Mouse (Mus musculus): ENCODE results near the gene March8. TPM values are rescaled to one million over a fixed set of nuclear protein-coding genes. Genes with fewer than 3 reads are reported as not detected.

Gene March8
- polyA plus RNA-seq (2012; fragmentation: generic; extraction: Trizol): 21.2 TPM
- long read RNA-seq, experiment 1, full-length matches to known transcripts: 2 of 14 reads
- long read RNA-seq, experiment 1, partial matches to known transcripts: 0 of 14 reads
- long read RNA-seq, experiment 1, other reads (novel, unspliced or antisense): 12 of 14 reads
- long read RNA-seq, experiment 2, full-length matches to known transcripts: 10 of 109 reads
- long read RNA-seq, experiment 2, partial matches to known transcripts: 10 of 109 reads
- long read RNA-seq, experiment 2, other reads (novel, unspliced or antisense): 89 of 109 reads

DNA sequence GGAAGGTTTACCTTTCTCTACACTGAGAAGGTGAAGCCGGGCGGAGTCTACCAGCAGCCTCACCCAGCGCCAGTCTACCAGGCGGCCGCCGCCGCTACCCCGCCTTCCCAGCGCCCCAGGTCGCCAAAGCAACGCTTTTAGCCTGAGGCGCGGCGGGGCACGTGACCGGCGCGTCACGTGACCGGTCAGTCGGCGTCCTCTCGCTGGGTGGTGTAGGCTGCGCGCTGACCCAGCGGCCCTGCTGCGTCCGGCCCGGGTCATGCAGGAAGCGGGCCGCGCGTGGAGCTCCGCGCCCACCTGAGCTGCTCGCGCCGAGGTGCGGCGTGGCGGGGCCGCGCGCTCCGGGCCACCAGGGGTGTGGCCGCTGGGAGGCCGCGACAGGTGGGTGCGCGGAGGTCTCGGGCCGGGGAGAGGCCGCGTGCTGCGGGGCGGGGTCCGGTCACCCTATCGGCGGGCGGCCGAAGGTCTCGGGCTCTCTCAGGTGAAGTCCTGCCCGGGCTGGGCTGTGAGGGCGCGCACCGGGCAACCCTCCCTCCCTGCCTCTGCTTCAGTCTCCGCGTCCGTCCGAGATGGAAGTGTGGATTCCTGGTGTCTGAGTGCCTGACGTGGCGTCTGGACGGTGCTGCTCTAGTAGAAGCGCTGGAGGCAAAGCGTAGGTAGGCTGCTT is at the start of gene March8:
TSS of gene March8 (plus strand) at position 190 of the 667 bp plus-strand sequence.
- Histone ChIP-seq H3K79me2 (ENCODE audit: control insufficient read depth, insufficient read depth) (peaks cover 46% of the 10 kb centered on the region), H3K36me3 (ENCODE audit: control insufficient read depth, insufficient read depth) (no peaks in the 10 kb centered on the region), H3K4me3 (ENCODE audit: insufficient read depth, poor library complexity, severe bottlenecking) (peak within 1 kb of the TSS; percentile 60), H3K27me3 (ENCODE audit: control insufficient read depth, insufficient read depth, insufficient read length) (no peaks in the 10 kb centered on the region), H3K79me3 (ENCODE audit: low read depth) (peaks cover 10% of the 10 kb centered on the region), H3ac (ENCODE audit: control insufficient read depth, insufficient read length, low read depth) (peak within 1 kb of the TSS; percentile 77)
- TF ChIP-seq USF1 (IDR thresholded peaks at IDR 0.05; ENCODE audit: low read depth) (peak; percentile 98), CEBPB (IDR thresholded peaks at IDR 0.05; ENCODE audit: low read depth) (no peak), MYOD1 (IDR thresholded peaks at IDR 0.05; ENCODE audit: control insufficient read depth, insufficient read length, low read depth) (no peak), MYOG (IDR thresholded peaks at IDR 0.05; ENCODE audit: control insufficient read depth, extremely low read depth, insufficient read length) (no peak), MAX (IDR thresholded peaks at IDR 0.05) (peak; percentile 87), FOSL1 (IDR thresholded peaks at IDR 0.05; ENCODE audit: insufficient read depth, low read length, poor library complexity, severe bottlenecking) (no peak), CTCF (IDR thresholded peaks at IDR 0.05; ENCODE audit: control insufficient read depth, insufficient read depth, insufficient read length) (no peak)

DNA sequence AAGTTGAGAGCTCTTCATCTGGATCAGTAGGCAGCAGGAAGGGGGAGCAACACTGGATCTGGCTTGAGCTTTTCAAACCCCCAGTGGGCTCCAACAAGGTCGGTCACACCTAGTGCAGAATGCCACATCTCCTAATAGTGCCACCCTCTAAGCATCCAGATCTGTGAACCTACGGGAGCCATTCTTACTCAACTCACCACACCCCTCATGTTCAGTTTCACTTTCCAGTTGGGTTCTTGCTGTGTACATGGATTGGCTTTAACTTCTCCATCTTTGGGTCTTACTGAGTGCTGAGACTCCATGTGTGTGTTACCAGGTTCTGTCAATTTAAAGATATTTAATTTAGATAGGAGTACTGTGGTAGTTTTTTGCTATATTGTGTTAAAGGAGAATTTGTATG is 26.4 kb upstream of the March8 start:
- H3K79me2 ChIP-seq (ENCODE audit: control insufficient read depth, insufficient read depth): no peaks in the 10 kb centered on the region
- no peaks in the 10 kb centered on the region for H3K79me3 ChIP-seq (ENCODE audit: low read depth)
- H3K4me3 ChIP-seq (ENCODE audit: insufficient read depth, poor library complexity, severe bottlenecking): no peak overlapping the region
- no peaks in the 10 kb centered on the region for H3K27me3 ChIP-seq (ENCODE audit: control insufficient read depth, insufficient read depth, insufficient read length)
- no peak for TF ChIP-seq CEBPB (IDR thresholded peaks at IDR 0.05; ENCODE audit: low read depth)
- no peak for TF ChIP-seq CTCF (IDR thresholded peaks at IDR 0.05; ENCODE audit: control insufficient read depth, insufficient read depth, insufficient read length)
- no peak for TF ChIP-seq USF1 (IDR thresholded peaks at IDR 0.05; ENCODE audit: low read depth)
- no peak for TF ChIP-seq MYOG (IDR thresholded peaks at IDR 0.05; ENCODE audit: control insufficient read depth, extremely low read depth, insufficient read length)
- TF ChIP-seq FOSL1 (IDR thresholded peaks at IDR 0.05; ENCODE audit: insufficient read depth, low read length, poor library complexity, severe bottlenecking): no peak
- no peak for TF ChIP-seq MAX (IDR thresholded peaks at IDR 0.05)
- no peak for TF ChIP-seq MYOD1 (IDR thresholded peaks at IDR 0.05; ENCODE audit: control insufficient read depth, insufficient read length, low read depth)
- H3K36me3 ChIP-seq (ENCODE audit: control insufficient read depth, insufficient read depth): no peaks in the 10 kb centered on the region
- no peak overlapping the region for H3ac ChIP-seq (ENCODE audit: control insufficient read depth, insufficient read length, low read depth)

DNA sequence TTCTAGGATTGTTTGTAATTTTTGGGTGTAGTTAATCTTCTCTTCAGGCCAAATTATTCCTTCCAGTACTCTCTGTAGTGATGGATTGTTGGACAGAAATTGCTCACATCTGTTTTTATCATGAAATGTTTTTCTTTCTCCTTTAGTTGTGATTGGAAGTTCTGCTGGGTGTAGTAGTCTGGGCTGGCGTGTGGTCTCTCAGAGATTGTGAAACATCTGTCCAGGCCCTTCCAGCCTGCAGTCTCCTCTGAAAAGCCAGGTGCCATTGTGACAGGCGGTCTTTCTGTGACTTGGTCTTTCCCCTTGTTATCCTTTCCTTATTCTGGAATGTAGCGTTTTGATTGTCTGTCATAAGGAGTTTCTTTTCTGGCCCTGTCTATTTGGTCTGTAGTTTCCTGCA is 18.6 kb upstream of the March8 start:
- no peaks in the 10 kb centered on the region for H3K79me2 ChIP-seq (ENCODE audit: control insufficient read depth, insufficient read depth)

DNA sequence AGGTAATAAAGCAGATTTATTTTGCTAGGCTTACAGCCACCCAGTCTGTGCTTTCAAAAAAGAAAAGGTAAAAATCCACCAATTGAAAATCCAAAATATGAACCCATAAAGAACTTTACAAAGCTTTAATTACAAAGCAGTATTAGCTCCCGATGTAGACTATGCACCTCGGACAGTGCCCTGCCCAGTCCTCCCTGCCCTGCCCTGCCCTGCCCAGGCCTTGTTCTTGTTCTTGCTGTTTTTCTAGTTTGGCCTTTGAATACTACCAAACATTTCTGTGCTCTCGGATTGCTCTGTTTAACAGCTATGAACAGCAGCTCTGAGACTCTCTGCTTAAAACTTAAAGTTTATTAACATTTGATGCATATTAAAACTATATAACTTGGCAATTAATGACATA is 11.2 kb upstream of the March8 start:
- no peak for TF ChIP-seq USF1 (IDR thresholded peaks at IDR 0.05; ENCODE audit: low read depth)
- TF ChIP-seq MYOG (IDR thresholded peaks at IDR 0.05; ENCODE audit: control insufficient read depth, extremely low read depth, insufficient read length): no peak
- no peak for TF ChIP-seq FOSL1 (IDR thresholded peaks at IDR 0.05; ENCODE audit: insufficient read depth, low read length, poor library complexity, severe bottlenecking)
- TF ChIP-seq CEBPB (IDR thresholded peaks at IDR 0.05; ENCODE audit: low read depth): no peak
- TF ChIP-seq CTCF (IDR thresholded peaks at IDR 0.05; ENCODE audit: control insufficient read depth, insufficient read depth, insufficient read length): no peak
- no peak for TF ChIP-seq MAX (IDR thresholded peaks at IDR 0.05)
- TF ChIP-seq MYOD1 (IDR thresholded peaks at IDR 0.05; ENCODE audit: control insufficient read depth, insufficient read length, low read depth): no peak
- Histone ChIP-seq H3K79me2 (ENCODE audit: control insufficient read depth, insufficient read depth) (no peaks in the 10 kb centered on the region), H3K36me3 (ENCODE audit: control insufficient read depth, insufficient read depth) (no peaks in the 10 kb centered on the region), H3K79me3 (ENCODE audit: low read depth) (no peaks in the 10 kb centered on the region), H3K27me3 (ENCODE audit: control insufficient read depth, insufficient read depth, insufficient read length) (no peaks in the 10 kb centered on the region), H3K4me3 (ENCODE audit: insufficient read depth, poor library complexity, severe bottlenecking) (no peak overlapping the region), H3ac (ENCODE audit: control insufficient read depth, insufficient read length, low read depth) (no peak overlapping the region)

More for the DNA sequence above, 18.6 kb upstream of the March8 start:
- H3K36me3 ChIP-seq (ENCODE audit: control insufficient read depth, insufficient read depth): no peaks in the 10 kb centered on the region
- no peak overlapping the region for H3ac ChIP-seq (ENCODE audit: control insufficient read depth, insufficient read length, low read depth)
- no peak overlapping the region for H3K4me3 ChIP-seq (ENCODE audit: insufficient read depth, poor library complexity, severe bottlenecking)
- no peaks in the 10 kb centered on the region for H3K27me3 ChIP-seq (ENCODE audit: control insufficient read depth, insufficient read depth, insufficient read length)
- no peaks in the 10 kb centered on the region for H3K79me3 ChIP-seq (ENCODE audit: low read depth)
- no peak for TF ChIP-seq CTCF (IDR thresholded peaks at IDR 0.05; ENCODE audit: control insufficient read depth, insufficient read depth, insufficient read length)
- no peak for TF ChIP-seq USF1 (IDR thresholded peaks at IDR 0.05; ENCODE audit: low read depth)
- no peak for TF ChIP-seq MYOD1 (IDR thresholded peaks at IDR 0.05; ENCODE audit: control insufficient read depth, insufficient read length, low read depth)
- TF ChIP-seq MYOG (IDR thresholded peaks at IDR 0.05; ENCODE audit: control insufficient read depth, extremely low read depth, insufficient read length): no peak
- no peak for TF ChIP-seq MAX (IDR thresholded peaks at IDR 0.05)
- TF ChIP-seq FOSL1 (IDR thresholded peaks at IDR 0.05; ENCODE audit: insufficient read depth, low read length, poor library complexity, severe bottlenecking): no peak
- TF ChIP-seq CEBPB (IDR thresholded peaks at IDR 0.05; ENCODE audit: low read depth): no peak

DNA sequence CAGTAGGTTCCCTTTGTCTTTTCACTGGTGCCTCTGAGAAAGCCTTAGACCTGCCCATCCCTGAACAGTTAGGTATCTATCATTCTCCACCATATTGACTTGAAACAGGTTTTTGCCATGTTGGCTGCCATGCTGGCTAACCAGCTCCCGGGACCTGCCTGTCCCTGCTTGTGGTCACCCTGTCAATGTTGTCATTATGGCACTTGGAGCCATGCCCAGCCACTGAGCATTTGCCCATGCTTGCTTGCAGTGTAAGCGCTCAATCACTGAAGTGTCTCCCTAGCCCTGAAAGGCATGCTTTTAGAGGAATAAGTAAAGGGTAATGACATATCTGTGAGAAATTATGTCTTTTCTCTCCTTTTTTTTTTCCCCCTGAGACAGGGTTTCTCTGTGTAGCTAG is 6.4 kb upstream of the March8 start:
- TF ChIP-seq CEBPB (IDR thresholded peaks at IDR 0.05; ENCODE audit: low read depth) (no peak), USF1 (IDR thresholded peaks at IDR 0.05; ENCODE audit: low read depth) (no peak), MYOD1 (IDR thresholded peaks at IDR 0.05; ENCODE audit: control insufficient read depth, insufficient read length, low read depth) (no peak), CTCF (IDR thresholded peaks at IDR 0.05; ENCODE audit: control insufficient read depth, insufficient read depth, insufficient read length) (no peak), MYOG (IDR thresholded peaks at IDR 0.05; ENCODE audit: control insufficient read depth, extremely low read depth, insufficient read length) (no peak), MAX (IDR thresholded peaks at IDR 0.05) (no peak), FOSL1 (IDR thresholded peaks at IDR 0.05; ENCODE audit: insufficient read depth, low read length, poor library complexity, severe bottlenecking) (no peak)
- H3K4me3 ChIP-seq (ENCODE audit: insufficient read depth, poor library complexity, severe bottlenecking): no peak overlapping the region
- H3K36me3 ChIP-seq (ENCODE audit: control insufficient read depth, insufficient read depth): no peaks in the 10 kb centered on the region
- H3K27me3 ChIP-seq (ENCODE audit: control insufficient read depth, insufficient read depth, insufficient read length): no peaks in the 10 kb centered on the region
- H3ac ChIP-seq (ENCODE audit: control insufficient read depth, insufficient read length, low read depth): no peak overlapping the region
- H3K79me3 ChIP-seq (ENCODE audit: low read depth): no peaks in the 10 kb centered on the region
- H3K79me2 ChIP-seq (ENCODE audit: control insufficient read depth, insufficient read depth): no peaks in the 10 kb centered on the region

All from C2C12 (cell line).